Mouse (Mus musculus): ENCODE measurements around the gene Csrp1.

Csrp1 gene

DNA sequence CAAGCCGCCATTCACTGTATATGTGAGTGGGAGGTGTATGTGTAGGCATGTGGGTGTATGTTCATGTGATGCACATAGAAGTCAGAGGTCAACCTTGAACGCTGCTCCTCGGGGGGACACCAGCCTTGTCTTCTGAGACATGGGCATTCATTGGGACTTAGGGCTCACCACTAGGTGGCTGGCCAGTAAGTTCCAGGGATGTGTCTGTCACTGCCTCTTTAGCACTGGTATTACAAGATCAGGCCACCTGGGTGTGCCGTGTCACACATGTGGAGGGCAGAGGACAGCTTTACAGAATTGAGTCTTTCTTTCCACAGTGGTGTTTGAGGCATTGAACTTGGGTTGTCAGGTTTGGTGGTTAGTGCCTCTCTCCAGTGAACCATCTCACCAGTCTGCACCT is 22.4 kb upstream of the Csrp1 start:
- in situ Hi-C loops (cut with MboI, MseI) = no loop called here

- in situ Hi-C loops (cut with MboI, MseI) = no loop called here
Measured at GRCm38 (mm10) chr1:135698046-135698445, 21.8 kb upstream of the Csrp1 start.

- in situ Hi-C loops (cut with MboI, MseI) = no loop called here
Measured at GRCm38 (mm10) chr1:135698451-135698921, 21.4 kb upstream of the Csrp1 start.

DNA sequence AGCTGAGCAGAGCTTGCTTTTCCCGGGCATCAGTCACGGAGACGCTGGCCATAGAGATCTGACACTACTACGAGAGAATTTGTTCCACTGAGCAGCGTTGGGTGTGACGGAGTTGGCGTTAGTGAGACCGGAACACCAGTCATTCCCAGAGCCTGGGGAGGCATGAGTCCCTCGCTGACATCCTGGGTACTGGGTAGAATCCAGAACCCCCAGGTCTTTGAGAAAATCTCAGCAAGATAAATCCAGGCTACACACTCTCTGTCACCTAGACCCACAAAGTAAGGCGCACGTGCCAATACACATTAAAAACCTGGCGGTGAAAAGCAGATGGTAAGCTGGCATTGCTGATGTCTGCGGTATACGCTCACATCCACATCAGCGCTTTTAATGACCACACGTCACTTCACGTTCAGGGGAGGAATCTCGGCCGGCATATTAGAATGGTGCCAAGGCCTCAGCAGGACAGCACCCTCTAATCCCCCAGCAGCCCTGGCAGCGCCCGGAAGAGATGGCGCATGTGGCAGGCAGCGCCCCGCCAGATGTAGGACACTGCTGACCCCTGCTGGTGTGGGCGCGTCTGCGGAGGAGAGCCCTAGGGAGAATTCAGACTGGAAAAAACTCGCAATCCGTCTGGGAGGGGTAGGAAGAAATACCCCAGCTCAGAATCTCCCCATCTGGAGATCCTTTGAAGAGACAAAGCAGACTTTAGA is 20.7 kb upstream of the Csrp1 start:
- in situ Hi-C loops (cut with MboI, MseI) = no loop called here

DNA sequence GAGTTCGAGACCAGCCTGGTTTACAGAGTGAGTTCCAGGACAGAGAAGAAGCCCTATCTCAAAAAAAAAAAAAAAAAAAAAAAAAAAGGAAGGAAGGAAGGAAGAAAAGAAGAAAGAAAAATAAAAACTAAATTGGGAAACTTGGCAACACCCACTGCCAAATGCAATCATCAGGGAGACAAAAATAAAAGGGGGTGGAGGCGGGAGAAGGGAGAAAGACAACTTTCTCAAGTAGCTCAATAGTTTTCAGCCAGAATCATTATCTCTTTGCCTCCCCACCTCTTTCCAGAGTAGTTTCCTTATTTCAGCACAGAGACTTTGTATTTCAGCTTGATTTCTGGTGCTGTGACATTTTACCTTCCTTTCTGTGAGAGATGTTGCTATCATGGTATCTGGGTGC is 20.0 kb upstream of the Csrp1 start:
- in situ Hi-C loops (cut with MboI, MseI) = no loop called here

GRCm38 (mm10) chr1:135700605-135701004 is 19.3 kb upstream of the Csrp1 start:
- in situ Hi-C loops (cut with MboI, MseI) = no loop called here

DNA sequence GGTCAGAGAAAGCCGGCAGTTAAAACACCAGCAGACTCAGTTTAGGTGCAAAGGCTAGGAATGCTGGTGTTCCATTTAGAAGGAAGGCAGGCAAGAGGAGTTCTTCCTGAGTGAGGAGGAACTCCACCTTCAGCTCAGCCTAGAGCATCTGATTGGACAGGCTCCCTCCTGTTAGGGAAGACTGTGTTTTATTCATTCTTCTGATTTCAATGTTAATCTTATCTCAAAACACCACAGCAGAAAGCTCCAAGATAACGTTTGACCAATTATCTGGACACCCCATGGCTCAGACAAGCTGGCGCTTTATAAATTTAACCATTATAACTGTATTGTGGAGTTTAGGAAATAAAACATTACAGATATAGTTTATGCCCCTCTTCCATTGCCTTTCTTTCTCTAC is 18.5 kb upstream of the Csrp1 start:
- in situ Hi-C loops (cut with MboI, MseI) = no loop called here

DNA sequence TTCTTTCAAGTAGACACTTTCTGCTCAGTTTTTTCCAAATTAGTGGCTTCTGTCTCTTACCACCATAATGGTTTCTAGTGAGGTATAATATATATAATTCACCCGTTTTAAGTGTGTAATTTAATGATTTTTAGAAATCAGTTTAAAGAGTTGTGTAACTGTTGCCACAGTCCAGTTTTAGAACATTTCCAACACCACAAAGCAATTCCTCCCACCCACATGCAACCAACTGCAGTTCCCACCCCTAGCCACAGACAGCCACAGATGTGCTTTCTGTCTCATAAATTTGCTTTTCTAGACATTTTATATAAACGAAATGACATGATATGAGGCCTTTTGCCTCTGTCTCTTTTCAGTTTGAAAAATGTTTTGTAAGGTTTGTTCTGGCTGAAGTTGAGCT is 17.1 kb upstream of the Csrp1 start:
- in situ Hi-C loops (cut with MboI, MseI) = no loop called here

DNA sequence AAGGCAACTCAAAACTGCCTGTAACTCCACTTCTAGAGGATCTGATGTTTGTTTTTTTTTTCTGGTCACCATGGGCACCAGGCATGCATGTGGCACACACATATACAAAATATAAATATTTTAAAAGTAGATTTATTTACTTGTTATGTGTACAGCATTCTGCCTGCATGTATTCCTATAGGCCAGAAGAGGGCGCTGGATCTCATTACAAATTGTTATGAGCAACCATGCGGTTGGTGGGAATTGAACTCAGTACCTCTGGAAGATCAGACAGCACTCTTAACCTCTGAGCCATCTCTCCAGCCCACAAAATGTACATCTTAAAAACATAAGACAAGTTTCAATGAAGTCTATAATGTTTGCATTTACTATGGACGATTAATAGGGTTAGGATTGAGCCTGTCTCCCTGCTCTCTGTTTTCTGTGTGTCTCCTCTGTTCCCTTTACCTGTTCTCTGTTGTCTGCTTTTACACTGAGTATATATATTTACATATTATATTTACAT is 15.5 kb upstream of the Csrp1 start:
- in situ Hi-C loops (cut with MboI, MseI) = no loop called here

DNA sequence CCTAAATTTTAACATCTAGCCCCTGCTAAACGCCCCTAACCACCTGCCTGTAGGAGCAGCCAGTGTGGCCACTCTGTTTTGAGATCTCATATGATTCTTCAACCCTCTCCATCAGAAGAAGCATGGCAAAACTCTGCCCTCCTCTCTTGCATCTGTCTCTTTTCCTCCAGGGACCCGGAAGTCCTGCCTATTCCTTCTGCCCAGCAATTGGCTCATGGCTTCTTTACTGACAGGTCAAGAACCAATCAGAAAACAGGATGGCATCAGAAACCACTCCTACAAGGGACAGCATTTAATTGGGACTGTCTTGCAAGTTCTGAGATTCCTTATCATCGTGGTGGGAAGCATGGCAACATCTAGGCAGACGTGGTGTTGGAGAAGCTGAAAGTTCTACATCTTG is 11.5 kb upstream of the Csrp1 start:
- in situ Hi-C loops (cut with MboI, MseI) = no loop called here

- in situ Hi-C loops (cut with MboI, MseI) = no loop called here
Measured at GRCm38 (mm10) chr1:135711126-135711525, 8.7 kb upstream of the Csrp1 start.

- in situ Hi-C loops (cut with MboI, MseI) = no loop called here
Measured at GRCm38 (mm10) chr1:135714028-135714815, 5.6 kb upstream of the Csrp1 start.

GRCm38 (mm10) chr1:135714901-135715609 is 4.8 kb upstream of the Csrp1 start:
- in situ Hi-C loops (cut with MboI, MseI) = no loop called here

DNA sequence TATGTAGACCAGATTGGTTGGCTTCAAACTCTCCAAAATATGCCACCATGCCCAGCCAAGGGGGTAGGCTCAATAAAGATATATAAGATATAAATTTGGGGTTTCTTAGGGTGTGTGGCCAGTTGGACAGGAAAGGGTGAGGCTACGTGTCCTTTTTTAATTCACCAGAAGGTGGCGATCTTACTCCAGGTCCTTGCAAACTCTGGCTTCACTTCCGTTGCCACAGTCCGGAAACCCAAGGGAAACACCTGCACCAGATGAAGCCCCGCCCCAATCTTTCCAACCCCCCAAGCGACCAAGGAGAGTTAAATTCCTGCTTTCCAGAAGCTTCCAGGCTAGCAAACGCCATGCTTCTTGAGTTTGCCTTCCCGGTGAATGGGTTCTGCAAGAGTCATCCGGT is 375 bp upstream of the Csrp1 start:
- in situ Hi-C loops (cut with MboI, MseI) = no loop called here

DNA sequence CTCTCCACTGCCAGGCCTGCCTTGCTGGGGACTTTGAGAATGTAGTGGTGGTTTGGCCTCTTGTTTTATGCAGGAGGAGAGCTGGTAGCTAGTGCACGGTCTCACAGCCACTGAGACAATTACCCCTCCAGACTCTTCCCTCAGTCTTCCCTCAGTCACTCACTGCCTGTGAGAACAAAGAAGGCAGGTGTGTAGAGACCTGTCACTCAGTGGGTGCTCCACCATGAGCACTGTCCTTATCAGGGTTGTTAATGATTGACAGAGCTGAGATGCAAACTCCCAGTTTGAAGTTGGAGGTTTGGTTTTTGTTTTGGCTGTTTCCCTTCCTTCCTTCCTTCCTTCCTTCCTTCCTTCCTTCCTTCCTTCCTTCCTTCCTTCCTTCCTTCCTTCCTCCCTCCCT is 3.2 kb downstream of the Csrp1 start:
- in situ Hi-C loops (cut with MboI, MseI) = loop anchor here (10.0 kb wide), 1 partner anchor 62 kb away; no protein-coding TSS in a partner anchor

DNA sequence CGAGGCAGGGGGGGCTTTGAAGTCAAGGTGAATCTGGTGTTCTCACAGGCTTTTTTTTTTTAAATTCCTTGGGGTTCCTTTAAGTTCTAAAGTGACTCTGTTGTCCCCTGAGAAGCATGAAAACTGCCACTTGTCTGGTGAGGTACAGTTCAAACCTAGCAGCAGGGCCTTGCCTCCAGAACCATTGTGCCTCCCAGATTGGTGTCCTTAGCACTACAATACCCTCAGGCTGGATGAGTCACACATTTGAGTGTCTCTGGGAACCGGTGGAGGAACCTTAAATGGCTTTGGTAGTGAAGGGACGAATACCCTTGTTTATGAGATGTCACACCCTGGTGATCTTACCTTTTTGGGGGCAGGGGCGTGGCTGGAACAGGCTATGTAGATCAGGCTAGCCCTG is 4.3 kb downstream of the Csrp1 start:
- in situ Hi-C loops (cut with MboI, MseI) = loop anchor here (10.0 kb wide), 1 partner anchor 61 kb away; no protein-coding TSS in a partner anchor

DNA sequence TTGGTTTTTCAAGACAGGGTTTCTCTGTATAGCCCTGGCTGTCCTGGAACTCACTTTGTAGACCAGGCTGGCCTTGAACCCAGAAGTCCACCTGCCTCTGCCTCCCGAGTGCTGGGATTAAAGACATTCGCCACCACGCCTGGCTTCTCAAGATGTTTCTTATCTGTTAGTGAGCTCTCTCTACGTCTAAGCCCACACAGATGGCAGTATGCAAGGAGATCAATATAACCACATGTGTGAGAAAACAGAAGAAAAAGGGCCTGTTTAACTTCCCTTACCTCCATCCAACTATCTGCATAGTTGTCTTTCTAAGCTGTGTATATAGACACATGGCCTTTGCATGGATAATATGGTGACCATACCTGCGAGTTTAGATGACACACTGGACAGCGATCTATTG is 5.5 kb downstream of the Csrp1 start:
- in situ Hi-C loops (cut with MboI, MseI) = loop anchor here (5.0 to 10.0 kb wide), 2 partner anchors 59 to 97 kb away; no protein-coding TSS in a partner anchor

DNA sequence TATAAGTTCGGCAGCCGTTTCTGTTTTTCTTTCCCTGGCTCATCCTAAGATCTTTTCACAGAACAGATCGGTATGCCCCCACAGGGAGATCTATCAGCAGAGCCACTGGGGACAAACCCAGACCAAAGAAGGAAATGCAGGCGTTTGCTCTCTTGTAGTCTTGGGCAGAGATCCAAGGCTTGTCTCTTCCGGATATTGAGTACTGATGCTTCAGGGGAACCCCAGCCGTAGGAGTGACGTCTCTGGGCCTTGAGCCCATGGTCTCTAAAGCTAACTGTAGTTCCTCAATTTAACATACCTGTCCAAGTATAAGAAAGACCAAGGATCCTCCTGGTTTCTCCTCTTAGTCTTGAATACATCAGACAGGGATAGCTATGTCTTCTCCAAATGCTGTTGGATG is 6.1 kb downstream of the Csrp1 start:
- in situ Hi-C loops (cut with MboI, MseI) = loop anchor here (5.0 to 10.0 kb wide), 2 partner anchors 59 to 96 kb away; no protein-coding TSS in a partner anchor

- in situ Hi-C loops (cut with MboI, MseI) = loop anchor here (5.0 to 10.0 kb wide), 2 partner anchors 56 to 94 kb away; no protein-coding TSS in a partner anchor
Measured at GRCm38 (mm10) chr1:135728631-135729366, 8.9 kb downstream of the Csrp1 start.

DNA sequence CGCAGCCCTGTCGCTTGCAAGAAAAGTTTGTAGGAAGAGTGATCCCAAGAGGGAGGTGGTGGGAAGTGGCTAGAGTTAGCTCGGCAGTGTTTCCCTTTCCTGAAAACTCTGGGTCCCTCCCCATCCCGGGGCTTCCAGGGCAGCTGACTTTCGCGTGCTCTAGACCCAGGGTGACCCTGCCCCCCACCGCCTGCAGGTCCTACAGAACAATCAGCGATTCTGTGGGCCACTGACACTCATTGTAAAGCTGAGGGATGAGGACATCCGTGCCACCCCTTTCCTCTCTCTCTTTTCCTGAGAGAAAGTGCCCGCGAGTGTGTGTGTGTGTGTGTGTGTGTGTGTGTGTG is 9.5 kb downstream of the Csrp1 start:
- in situ Hi-C loops (cut with MboI, MseI) = loop anchor here (5.0 to 10.0 kb wide), 2 partner anchors 55 to 93 kb away; no protein-coding TSS in a partner anchor

- in situ Hi-C loops (cut with MboI, MseI) = loop anchor here (5.0 to 10.0 kb wide), 3 partner anchors 55 to 275 kb away; partner anchors contain the start of genes Igfn1 and Tmem9
Measured at GRCm38 (mm10) chr1:135729821-135730220, 10.0 kb downstream of the Csrp1 start.

Data from T-helper 2 cell (primary cell).